Mouse (Mus musculus) embryo, embryonic 10 days (tissue): ENCODE data around the gene Spint1.
A peak's percentile ranks its signal among the peaks of the same experiment; 100 is the strongest.

ENCODE experiments used
- DNase-seq: peaks from one replicate; pipeline ENCODE4 v3.0.0-alpha.2; 2015; ENCODE audit warnings: low spot score

Gene Spint1

DNA sequence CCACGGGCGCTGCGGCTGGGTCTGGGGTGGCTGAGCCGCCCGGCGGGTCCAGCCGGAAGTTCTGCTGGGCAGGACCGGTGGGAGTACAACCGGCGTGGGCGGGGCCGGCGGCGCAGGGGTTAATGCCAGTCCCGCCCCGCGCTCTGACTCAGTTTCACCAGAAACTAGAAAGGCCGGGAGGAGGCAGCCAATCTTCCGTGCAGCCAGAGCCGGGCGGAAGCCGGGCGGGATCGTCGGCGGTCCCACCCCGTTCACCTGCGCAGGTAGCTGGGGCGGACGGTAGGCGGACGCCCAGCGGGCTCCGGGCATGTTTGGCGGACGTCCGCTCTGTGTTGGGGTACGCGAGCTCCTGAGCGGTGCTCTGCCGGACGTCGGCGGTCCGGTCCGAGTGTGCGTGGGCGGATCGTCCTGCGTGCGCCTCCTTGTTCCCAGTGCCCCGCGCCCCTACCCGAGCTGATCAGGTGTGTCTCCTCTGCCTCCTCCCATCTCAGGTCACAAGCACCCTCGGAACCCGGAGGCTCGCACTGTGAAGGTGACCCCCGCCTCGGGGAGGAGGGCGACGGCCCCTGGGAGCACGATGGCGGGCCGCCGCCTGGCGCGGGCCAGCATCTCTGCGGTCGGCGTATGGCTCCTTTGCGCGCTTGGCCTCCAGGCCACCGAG, at the start of gene Spint1:
TSS of gene Spint1 (plus strand) at position 153 of the 661 bp plus-strand sequence.
- DNase-seq, result peak; percentile 23

DNA sequence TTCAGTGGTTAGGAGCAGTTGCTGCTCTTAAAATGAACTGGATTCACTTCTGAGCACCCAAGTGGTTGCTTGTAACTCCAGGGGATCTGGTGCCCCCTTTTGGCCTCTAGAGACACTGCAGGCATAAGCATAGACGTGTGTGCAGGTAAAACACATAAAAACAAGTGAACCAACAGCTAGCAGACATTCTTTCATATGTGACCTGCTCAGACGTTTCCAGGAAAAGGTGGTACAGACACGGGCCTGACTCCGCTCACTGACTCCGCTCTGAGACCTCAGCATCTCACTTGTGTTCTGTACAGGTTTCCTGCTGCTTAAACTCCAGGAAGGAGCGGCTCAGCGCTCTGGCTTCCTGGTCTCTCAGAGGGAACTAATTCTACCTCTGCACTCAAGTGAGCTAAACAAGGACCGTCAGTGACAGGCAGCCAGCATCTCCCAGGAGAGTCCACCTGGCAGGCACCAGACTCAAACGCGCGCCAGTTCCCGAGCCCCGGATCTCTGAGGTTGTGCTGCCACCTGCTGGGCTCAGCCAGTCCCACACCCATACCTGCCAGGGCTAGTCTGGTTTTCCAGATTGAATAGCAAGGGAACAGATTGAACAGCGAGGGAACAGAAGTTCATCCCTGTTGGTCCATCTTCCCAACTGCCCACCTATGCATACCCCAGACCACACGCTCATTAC, 48.0 kb upstream of the Spint1 start:
- peak; percentile 84 for DNase-seq

DNA sequence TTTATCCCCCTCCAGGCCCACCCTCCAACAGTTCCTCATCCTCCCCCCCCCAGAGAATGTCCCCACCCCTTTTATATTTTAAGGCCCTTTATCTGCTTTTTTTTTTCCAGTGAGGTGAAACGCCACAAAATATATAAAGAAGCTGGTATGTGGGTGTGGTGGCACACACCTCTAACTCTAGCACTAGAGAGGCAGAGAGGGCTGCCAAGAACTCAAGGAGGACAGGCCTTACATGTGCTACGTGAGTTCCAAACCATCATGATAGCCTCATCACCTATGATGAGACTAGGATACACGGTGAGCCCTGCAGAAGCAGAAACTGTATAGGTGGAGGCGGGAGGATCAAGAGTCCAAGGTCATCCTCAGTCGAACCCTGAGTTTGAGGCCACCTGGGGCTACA, 46.2 kb upstream of the Spint1 start:
- no peak for DNase-seq

DNA sequence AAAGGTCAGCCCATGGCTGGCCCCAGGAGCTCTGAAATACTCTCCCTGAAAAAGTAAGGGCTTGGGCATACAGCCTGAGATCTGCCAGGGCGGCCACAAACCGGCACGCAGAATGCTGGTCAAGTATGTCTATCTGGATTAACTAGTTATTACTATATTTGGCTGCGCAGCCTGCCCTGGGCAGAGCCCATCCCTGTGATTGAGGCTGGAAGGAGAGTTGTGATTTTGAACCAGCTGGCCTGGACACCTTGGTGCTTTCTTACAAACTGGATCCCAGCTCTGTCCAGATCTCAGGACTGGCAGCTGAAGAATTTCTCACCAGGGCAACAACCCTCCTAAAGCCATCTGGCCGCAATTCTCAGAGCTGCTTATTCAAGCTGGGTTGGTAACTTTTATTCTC, 43.0 kb upstream of the Spint1 start:
- DNase-seq, result no peak

DNA sequence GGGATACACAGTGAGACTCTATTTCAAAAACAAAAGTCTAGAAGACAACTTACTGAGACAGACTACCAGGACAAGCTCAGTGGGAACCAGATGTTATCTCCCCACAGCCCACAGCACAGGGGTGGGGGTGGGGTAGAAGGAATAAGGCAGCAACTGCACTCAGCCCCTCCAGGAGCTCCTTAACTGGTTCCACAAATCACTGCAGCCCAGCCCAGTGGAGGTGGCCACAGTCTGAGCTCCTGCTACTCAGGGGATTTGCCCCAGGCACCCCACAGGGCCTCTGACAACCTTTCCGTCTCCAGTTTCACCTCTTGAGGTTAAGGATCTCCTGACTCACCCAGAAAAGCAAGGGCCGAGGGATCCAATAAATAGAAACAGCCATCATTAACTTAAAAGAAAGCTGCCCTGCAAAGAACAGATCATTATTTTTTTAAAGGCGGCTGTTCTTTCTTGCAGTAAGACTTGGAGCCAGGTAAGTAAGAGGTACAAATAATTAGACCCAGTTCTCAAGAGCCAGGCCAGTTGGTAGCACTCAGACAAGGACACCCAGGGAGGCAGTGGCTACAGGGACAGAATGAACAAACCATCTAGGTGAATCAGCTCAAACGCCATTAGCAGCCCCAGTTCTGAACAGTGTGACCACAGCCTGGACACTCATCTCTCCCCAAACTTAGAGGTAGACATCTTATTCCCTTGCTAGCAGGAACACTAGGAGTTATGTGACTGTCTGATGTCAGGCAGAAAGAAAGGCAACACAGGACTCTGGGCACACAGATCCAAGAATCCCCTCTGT, 40.6 kb upstream of the Spint1 start:
- DNase-seq, result peak; percentile 43

DNA sequence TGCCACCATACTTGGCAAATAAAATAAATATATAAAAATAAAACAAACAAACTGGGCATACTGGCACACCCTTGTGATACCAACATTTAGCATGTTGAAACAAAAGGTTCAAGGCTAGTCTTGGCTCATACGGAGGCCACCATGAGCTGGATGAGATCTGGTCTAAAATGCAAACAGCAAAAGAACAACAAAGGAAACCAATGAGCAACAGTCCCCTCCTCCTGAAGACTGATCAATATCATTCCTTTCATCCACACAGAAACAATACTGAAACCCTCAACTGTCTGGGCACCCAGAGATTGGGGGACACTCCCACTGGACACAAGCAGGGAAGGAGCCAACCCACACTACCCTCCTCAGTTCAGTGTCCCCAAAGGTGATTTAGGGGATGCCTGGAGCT, 39.7 kb upstream of the Spint1 start:
- no peak for DNase-seq

DNA sequence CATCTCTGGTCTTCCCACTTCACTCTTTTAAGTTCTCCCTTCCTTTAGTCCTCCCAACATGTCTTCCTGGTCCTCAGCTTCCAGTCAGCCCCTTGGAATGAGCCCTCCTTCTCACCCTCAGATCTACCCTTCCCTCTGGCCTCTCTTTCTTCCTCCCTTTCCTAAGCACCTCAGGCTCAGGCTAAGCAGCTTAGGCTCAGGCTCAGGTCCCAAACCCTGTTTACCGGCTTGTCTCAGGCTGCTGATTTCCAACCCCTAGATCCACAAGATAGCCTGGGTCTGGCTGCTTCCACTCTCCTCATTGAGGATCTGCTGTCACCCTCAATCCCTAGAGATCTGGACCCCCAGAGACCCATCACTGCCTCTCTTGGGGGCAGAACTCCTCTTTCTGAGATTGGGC, 39.1 kb upstream of the Spint1 start:
- no peak for DNase-seq

DNA sequence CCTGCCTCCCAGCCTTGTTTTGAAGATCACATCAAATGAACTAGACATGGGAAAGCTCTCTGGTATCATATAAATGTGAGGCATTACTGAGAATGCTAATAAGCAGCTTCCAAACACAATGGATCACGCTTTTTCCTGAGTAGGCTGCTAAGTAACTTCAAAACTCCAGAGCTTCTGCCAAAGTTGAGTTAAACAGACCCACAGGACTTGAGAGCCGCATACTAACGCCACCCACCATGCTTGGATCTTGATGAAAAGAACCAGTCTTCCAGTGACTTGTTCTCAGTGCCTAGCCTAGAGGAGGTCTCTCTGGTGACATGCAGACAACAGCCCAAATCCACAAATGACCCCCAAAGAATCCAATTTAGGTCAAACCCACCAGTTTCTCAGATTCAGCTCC, 38.2 kb upstream of the Spint1 start:
- DNase-seq, result no peak

DNA sequence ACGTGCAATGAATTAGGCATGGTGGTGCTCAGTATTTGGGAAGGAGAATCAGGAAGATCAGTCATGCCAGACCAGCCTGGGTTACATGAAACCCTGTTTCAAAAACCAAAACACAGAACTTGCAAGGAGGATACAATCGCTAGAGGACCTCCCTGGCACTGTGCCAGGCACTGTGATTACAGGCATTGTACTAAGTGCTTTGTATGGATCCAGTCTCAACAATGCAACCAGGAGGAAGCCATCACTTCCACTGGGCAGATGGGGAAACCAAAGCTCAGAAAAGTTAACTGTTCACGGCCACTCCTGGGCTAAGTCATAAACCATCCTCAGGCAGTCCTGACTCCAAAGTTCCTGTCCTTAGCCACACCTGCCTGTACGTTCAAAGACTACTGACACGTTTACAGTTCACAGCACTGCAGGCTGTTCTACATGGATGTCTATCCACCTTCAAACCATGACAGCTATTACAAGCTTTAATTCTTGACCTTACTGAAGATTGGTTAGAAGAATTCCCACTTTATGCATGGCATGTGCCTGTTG, 34.2 kb upstream of the Spint1 start:
- DNase-seq, result no peak

DNA sequence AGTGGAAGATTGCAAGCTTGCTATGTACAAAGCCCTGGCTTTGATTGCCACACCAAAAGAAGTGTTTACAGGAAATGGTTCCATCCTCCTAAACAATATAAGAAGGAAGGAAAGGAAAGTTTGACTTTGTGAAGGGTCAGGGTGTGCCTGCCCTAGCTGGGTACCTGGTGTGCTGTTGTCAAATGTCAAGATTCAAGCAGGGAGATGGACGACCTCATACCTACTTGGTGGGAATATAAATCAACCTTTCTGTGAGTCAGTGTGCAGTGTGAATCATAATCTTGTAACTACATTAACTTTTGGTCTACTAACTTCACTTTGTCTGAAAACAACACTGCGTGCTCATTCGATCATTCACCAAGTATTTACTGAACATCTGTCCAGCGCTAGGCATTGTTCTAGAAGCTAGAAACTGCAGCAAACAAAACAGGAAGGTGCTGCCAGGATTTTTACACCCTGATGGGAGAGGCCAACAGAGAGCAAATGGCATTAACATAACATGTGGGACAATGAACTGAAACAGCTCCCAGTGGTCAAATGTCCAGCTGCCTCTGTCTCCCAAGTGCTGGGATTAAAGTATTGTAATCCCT, 33.2 kb upstream of the Spint1 start:
- no peak for DNase-seq

DNA sequence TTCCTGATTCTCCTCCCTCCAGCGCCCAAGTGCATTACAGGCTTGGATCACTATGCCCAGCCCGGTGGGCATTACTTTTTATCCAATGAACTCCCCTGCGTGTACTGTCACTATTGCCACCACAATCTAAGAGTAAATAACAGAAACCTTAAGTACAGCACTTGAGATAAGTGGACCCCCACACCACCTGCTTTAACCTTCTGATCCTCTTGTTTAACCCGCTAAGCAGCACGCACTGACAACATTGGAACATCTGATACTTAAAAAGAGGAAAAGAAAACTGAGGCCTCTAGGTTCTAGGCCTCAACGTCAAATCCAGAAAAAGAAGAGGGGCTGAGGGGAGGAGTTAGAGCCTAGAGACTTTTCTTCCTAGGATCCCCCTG, 29.2 kb upstream of the Spint1 start:
- DNase-seq, result no peak

DNA sequence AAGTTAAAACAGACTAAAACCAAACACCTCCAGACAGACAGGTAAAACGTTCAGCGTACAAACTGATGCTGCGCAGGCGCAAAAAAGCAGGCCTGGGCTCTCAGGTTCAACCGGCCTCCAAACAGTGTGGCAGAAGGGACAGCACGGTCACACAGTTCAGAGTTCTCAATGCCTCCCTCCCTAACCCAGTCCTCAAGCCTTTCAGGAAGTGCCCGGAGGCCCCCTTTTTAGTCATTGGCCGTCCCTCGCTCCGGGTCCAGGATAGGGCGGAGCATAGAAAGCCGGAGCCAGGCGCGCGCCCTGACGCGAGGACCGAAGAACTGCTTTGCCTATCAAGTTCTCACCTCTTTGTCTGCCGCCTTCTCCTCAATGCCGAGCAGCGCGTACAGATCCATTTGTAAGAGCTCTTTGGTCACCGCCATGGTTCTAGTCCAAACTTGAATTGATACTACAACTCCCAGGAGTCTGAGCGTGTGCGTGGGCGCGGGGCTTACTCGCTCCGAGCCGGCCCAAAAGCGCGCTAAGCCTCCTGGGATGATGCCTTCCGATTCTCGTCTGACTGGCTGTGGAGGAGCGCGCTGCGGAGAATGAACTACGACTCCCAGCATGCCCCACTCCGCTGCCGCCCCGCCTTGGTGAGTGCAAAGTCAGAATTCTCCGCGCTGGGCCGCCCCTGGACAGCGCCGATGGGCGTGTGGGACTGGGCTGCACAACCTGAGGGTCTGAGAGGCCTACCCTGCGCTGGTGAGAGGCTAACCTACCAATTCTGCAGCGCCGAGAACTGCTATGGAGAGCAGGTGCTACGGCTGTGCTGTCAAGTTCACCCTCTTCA, 28.6 kb upstream of the Spint1 start, which contains the start of the genes Zfyve19 and Dnajc17:
TSS of gene Zfyve19 (plus strand) at position 274 of the 832 bp plus-strand sequence.
TSS of gene Dnajc17 (minus strand) at position 452 of the 832 bp plus-strand sequence.
- peak; percentile 99 for DNase-seq

DNA sequence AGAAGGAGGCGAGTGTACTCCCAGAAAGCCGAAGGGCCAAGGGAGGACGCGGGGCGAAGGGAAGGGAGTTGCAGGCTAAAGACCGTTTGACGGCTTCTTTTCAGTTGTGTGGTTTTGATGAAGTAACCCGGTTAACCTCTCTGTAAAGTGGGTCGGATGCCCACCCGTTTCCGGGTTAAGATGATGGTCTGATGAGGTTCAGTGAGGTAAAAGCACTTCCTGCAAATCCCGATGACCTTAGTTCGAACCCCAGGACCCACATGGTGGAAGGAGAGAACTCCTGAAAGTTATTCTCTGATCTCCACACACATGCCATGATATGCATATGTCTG, 28.0 kb upstream of the Spint1 start:
- no peak for DNase-seq

DNA sequence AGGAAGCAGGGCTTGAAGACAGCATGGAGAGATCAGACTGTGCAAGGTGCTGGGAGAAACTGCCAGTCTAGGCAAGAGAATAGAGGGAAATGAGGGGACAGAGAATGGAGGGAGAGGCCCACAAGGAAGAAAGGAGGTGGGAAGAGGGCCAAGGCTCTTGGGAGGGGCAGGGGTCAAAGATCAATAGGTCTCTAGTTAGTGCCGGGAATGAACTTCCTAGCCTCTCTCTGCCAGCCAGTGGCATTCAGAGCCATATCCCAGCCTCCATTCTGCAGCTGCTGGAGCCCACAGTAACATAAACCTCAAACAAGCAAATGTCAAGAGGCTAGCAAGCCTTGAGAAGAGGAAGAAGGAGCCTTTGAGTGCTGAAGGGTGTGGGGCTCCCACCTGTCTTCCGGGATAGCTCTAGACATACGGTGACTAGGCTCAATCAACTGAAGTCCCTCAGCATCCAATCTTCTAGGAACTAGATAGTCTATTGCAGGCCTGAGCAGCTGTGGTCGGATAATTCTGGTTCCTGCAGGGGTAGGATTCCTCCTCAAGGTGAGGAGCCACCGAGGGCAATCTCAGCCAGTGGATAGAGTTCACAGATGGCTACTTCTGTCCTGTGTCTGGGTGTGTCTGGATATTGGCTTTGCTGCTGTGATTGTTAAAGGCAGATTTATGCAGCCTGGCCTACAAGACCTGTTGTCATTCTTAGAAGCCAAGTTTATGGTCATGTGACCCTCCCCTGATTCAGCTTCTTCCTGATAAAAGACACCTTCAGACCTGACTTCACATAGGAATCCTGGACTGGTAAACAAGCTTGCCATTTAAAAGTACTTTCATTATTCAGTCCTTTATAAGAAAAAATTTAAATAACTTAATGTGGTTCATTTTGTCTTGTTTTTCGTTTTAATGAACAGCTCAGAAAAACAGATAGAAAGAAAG, 7.1 kb upstream of the Spint1 start, which contains the start of gene Ppp1r14d:
TSS of gene Ppp1r14d (minus strand) at position 132 of the 930 bp plus-strand sequence.
- DNase-seq, result no peak

DNA sequence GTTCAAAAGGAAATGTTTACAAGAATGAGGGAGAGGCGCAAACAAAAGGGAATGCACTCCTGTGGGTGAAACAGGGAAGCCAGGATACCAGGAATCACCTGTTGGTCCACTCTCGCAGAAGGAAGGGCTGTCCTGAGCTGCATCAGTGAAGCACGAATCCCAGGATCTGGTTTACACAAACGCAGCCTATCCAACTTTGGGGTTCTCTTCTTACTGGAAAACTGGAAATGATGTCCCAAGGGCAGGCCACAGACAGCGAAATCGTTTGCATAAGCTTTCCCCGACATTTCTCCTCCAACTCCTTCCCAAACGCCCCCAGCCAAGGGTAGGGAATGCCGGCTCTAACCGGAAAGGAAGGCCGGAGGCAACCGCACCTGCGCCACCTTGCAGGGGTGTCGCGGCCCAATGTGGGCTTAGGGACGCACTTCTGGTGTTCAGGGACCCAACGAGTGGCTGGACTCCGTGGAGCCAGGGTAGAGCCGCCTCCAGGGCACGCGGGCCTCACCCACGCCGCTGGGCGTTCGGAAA, 416 bp upstream of the Spint1 start:
- no peak for DNase-seq

DNA sequence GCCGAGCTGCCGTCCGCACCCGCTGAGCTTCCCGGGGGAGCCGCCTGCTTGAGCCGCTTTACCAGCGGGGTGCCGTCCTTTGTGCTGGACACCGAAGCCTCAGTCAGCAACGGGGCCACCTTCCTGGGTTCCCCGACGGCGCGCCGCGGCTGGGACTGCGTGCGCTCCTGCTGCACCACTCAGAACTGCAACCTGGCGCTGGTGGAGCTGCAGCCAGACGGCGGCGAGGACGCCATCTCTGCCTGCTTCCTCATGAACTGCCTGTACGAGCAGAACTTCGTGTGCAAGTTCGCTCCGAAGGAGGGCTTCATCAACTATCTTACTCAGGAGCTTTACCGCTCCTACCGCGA, 684 bp downstream of the Spint1 start:
- peak; percentile 32 for DNase-seq

DNA sequence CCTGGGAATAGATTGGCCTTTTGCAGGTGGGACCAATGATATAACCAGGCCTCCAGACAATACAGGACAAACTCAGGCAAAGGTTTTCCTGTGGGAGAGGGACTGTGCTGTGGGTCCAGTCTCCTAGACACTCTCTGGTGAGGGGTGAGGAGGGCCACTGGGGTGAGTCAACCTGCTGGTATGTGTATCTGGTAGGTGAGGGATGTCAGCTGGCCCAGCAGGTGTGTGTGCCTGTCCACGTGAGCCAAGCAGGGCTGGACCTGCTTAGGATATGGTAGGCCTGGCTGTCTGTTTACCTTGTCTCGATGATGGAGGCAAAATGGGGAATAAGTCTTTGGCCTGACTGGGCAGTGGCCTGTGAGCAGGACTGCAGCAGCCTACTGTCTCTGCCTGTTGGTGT, 1.5 kb downstream of the Spint1 start:
- no peak for DNase-seq

DNA sequence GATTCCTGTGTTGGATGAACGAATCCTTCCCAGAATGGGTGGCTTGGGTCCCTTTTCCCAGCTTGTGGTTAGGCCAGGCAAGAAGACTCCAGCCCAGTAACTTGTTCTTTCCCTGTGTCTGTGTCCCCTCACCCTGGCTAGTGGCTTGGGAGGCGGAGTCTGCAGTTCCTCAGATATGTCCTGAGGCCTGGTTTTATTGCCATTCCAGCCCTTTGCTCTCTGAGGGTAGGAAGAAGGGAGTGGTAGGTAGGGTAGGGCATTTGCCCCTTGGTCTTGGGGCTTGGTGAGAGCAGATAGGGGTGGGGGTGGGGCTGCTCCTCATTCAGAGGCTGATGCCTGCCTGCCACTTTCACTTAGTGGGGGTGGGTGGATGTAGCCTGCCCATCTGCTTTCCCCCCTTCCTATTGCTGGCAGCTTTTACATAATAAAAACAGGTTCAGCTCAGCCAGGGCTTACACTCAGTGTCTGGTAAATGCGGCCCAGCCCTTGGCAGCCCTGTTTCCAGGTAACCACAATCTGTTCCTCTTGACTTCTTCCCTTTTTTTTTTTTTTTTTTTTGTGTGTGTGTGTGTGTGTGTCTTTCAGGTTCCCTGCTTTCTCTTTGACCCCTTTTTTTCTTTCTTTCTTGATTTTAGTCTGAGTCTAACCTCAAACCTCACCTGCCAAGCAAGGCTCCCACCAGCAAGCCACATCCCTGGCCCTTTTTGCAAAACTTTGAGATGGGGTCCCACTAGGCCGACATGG, 3.1 kb downstream of the Spint1 start:
- no peak for DNase-seq

DNA sequence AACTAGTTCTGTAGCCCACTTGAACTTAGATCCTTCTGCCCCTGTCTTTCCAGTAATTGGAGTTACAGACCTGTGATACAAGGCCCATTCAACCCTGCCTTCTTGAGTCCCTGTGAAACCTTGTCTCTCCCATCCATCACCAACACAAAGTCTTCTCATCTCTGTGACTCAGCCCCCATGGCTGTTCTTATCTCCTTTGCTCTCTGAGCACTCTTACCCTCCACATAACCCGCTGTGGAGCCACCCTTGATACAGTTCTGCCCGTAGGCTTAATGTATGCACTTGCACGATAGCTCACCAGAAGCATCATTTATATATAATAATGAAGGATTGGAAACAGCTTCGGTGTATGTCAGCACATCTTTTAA, 3.6 kb downstream of the Spint1 start:
- no peak for DNase-seq

DNA sequence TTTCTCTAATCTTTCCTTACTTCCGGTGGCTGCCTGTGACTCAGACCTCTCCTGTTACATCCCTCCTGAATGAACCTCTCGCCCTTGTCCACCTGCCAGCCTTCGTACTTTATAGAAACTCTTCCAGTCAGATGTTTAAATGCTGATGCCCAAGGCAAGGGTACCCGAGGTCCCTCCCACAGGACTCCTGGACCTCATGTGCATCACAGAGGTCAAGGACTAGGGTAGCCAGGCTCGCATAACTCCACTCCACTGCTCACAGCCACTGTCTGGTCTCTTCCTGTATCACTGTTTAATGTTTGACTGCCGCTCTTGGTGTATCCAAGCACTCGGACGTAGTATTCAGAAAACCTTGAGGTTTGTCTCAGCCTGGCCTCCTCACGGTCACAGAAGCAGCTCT, 5.4 kb downstream of the Spint1 start:
- no peak for DNase-seq
